Mouse (Mus musculus): ENCODE measurements around the gene Ace2.

GRCm38 (mm10) chrX:164145463-164146250, 6.5 kb downstream of the Ace2 start:
- TF ChIP-seq CTCF (IDR thresholded peaks at IDR 0.05; ENCODE audit: extremely low read depth, insufficient read depth, insufficient read length, insufficient replicate concordance) (no peak), POLR2A (IDR thresholded peaks at IDR 0.05; ENCODE audit: low read depth, low read length) (no peak)

Data from spleen, adult 2 months (tissue).